Mouse (Mus musculus) bone marrow, adult 2 months (tissue): ENCODE measurements around the gene Egln2.

Source experiments
- CTCF ChIP-seq: fragments of 200-500 bp; IDR thresholded peaks from 2 replicates; pipeline ENCODE4 v1.5.1; 2011; ENCODE audit warnings: low read length, control low read depth; ENCODE audit not compliant: control insufficient read depth, insufficient read depth
- POLR2A ChIP-seq: fragments of 200-500 bp; IDR thresholded peaks from 2 replicates; pipeline ENCODE4 v1.6.1; 2011; ENCODE audit warnings: low read depth, mild to moderate bottlenecking, control low read depth, low read length, borderline replicate concordance; ENCODE audit not compliant: control insufficient read depth

GRCm38 (mm10) chr7:27198355-27198754 is 31.8 kb upstream of the Egln2 start:
- TF ChIP-seq POLR2A (no peak), CTCF (no peak)
